Mouse (Mus musculus) ovary, adult 18-20 months (tissue): ENCODE data around the gene Gm17455.

Experiments used
- DNase-seq: peaks from one replicate; pipeline ENCODE4 v3.0.0; 2022; ENCODE audit warnings: low spot score, mixed read lengths

The Gm17455 gene

GRCm38 (mm10) chr10:60419624-60420023, 20.1 kb downstream of the Gm17455 start:
- no peak for DNase-seq

- DNase-seq, result no peak
Measured at GRCm38 (mm10) chr10:60422756-60423155, 23.2 kb downstream of the Gm17455 start.

- DNase-seq, result no peak
Measured at GRCm38 (mm10) chr10:60430001-60430400, 30.5 kb downstream of the Gm17455 start.

- DNase-seq, result no peak
Measured at GRCm38 (mm10) chr10:60430591-60430990, 31.1 kb downstream of the Gm17455 start.

- no peak for DNase-seq
Measured at GRCm38 (mm10) chr10:60432679-60433078, 33.2 kb downstream of the Gm17455 start.

GRCm38 (mm10) chr10:60442321-60442720, 42.8 kb downstream of the Gm17455 start:
- DNase-seq, result no peak

GRCm38 (mm10) chr10:60443078-60443477, 43.6 kb downstream of the Gm17455 start:
- DNase-seq, result no peak

DNA sequence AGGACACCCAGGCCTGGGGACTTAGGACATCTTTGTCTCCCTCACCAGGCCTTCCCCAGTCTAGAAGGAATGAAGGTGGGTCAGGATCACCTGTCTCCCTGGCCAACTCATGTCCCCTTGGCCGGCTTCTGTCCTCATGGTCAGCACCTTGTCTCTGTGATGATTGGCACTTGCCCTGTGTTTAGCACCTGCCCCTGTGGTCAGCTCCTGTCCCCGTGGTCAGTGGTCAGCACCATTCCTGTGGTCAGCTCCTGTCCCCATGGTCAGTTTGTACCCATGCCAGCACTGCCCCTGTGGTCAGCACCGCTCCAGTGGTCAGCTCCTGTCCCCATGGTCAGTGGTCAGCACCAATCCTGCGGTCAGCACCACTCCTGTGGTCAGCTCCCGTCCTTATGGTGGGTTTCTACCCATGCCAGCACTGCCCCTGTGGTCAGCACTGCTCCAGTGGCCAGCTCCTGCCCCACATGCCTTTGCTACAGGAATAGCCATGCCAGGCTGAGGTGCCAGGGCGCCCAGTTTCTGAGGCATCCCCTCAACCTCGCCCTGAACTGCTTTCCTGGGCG, 45.6 kb downstream of the Gm17455 start:
- peak; percentile 6 for DNase-seq

- DNase-seq, result no peak
Measured at GRCm38 (mm10) chr10:60447186-60447585, 47.7 kb downstream of the Gm17455 start.
